Mouse (Mus musculus) fibroblast of lung, adult 2 months (primary cell): ENCODE data around the gene Slc9a1.

Source experiments
- DNase-seq: peaks from one replicate; pipeline ENCODE4 v3.0.0-alpha.2; 2011; ENCODE audit warnings: low read depth

Slc9a1 gene

GRCm38 (mm10) chr4:133403611-133404228 lies 34.2 kb downstream of the Slc9a1 start:
- DNase-seq, result no peak

GRCm38 (mm10) chr4:133404256-133404655 lies 34.8 kb downstream of the Slc9a1 start:
- DNase-seq, result no peak

- DNase-seq, result no peak
Observed at GRCm38 (mm10) chr4:133406313-133407056, 37.0 kb downstream of the Slc9a1 start.

- DNase-seq, result no peak
Observed at GRCm38 (mm10) chr4:133407114-133407787, 37.7 kb downstream of the Slc9a1 start.

- DNase-seq, result no peak
Observed at GRCm38 (mm10) chr4:133408006-133408405, 38.5 kb downstream of the Slc9a1 start.

- no peak for DNase-seq
Observed at GRCm38 (mm10) chr4:133410994-133411393, 41.5 kb downstream of the Slc9a1 start.

- DNase-seq, result no peak
Observed at GRCm38 (mm10) chr4:133412096-133412495, 42.6 kb downstream of the Slc9a1 start.

GRCm38 (mm10) chr4:133412575-133413540 lies 43.4 kb downstream of the Slc9a1 start:
- no peak for DNase-seq

- DNase-seq, result no peak
Observed at GRCm38 (mm10) chr4:133413617-133414016, 44.1 kb downstream of the Slc9a1 start.

- no peak for DNase-seq
Observed at GRCm38 (mm10) chr4:133414920-133415319, 45.4 kb downstream of the Slc9a1 start.

- DNase-seq, result no peak
Observed at GRCm38 (mm10) chr4:133419312-133420004, 50.0 kb downstream of the Slc9a1 start.

- DNase-seq, result no peak
Observed at GRCm38 (mm10) chr4:133421989-133422388, 52.5 kb downstream of the Slc9a1 start.

GRCm38 (mm10) chr4:133422601-133423000 lies 53.1 kb downstream of the Slc9a1 start:
- no peak for DNase-seq

GRCm38 (mm10) chr4:133423108-133423507 lies 53.6 kb downstream of the Slc9a1 start:
- no peak for DNase-seq

GRCm38 (mm10) chr4:133423691-133424090 lies 54.2 kb downstream of the Slc9a1 start:
- DNase-seq, result no peak

GRCm38 (mm10) chr4:133424100-133424499 lies 54.6 kb downstream of the Slc9a1 start:
- no peak for DNase-seq

- no peak for DNase-seq
Observed at GRCm38 (mm10) chr4:133426141-133426540, 56.6 kb downstream of the Slc9a1 start.

GRCm38 (mm10) chr4:133431508-133431907 lies 62.0 kb downstream of the Slc9a1 start:
- DNase-seq, result no peak

- no peak for DNase-seq
Observed at GRCm38 (mm10) chr4:133432560-133433171, 63.2 kb downstream of the Slc9a1 start.

GRCm38 (mm10) chr4:133435921-133436320 lies 66.4 kb downstream of the Slc9a1 start:
- DNase-seq, result no peak
